Mouse (Mus musculus) lung, embryonic 15.5 days (tissue): ENCODE results near the gene Gm47791. TPM values are rescaled to one million over a fixed set of nuclear protein-coding genes. Genes with fewer than 3 reads are reported as not detected.

Experiments used
- ATAC-seq: fragments of 200-750 bp; cut with Nextera tagmentation; 2 replicates; pipeline ENCODE4 v1.8.0; 2017; ENCODE audit warnings: moderate number of reproducible peaks, borderline replicate concordance; ENCODE audit not compliant: low FRiP score, low TSS enrichment; ENCODE audit errors: extremely low read depth
- H3K27ac ChIP-seq: fragments of 300-500 bp; sonication (generic); 2 replicates; pipeline ENCODE4 v1.5.1; 2015; ENCODE audit warnings: moderate library complexity, mild to moderate bottlenecking, inconsistent platforms
- H3K27me3 ChIP-seq: fragments of 300-500 bp; sonication (generic); 2 replicates; pipeline ENCODE4 v1.6.1; 2015; ENCODE audit warnings: inconsistent platforms
- H3K36me3 ChIP-seq: fragments of 300-500 bp; sonication (generic); 2 replicates; pipeline ENCODE4 v1.6.1; 2015; ENCODE audit warnings: inconsistent platforms
- H3K4me1 ChIP-seq: fragments of 300-500 bp; sonication (generic); 2 replicates; pipeline ENCODE4 v1.6.1; 2015; ENCODE audit warnings: inconsistent platforms
- H3K4me2 ChIP-seq: fragments of 300-500 bp; sonication (generic); 2 replicates; pipeline ENCODE4 v1.6.1; 2015; ENCODE audit warnings: inconsistent platforms, mild to moderate bottlenecking, moderate library complexity
- H3K4me3 ChIP-seq: fragments of 300-500 bp; sonication (generic); 2 replicates; pipeline ENCODE4 v1.5.1; 2015; ENCODE audit warnings: mild to moderate bottlenecking, inconsistent platforms
- H3K9ac ChIP-seq: fragments of 300-500 bp; sonication (generic); 2 replicates; pipeline ENCODE4 v1.6.1; 2015; ENCODE audit warnings: inconsistent platforms
- H3K9me3 ChIP-seq: fragments of 300-500 bp; sonication (generic); 2 replicates; pipeline ENCODE4 v1.6.1; 2016; ENCODE audit warnings: inconsistent platforms
- WGBS: fragments of 180-500 bp; shearing (Covaris S2); methylation state at CpG from one replicate; pipeline ENCODE4 v1.1.7; 2015; 5-methylcytosine and 5-hydroxymethylcytosine counted together
- polyA plus RNA-seq: library from polyadenylated mRNA; unstranded; fragments of >200 nt; fragmentation: Nextera tagmentation; extraction: Ambion mirVana; gene quantifications from 2 replicates; pipeline ENCODE4 v1.2.1, GENCODE M21; 2015

Gm47791 gene
- polyA plus RNA-seq, 1 experiment from 2014 or later: not detected

- 81% methylated on average over 4 of the region's 4 CpGs for WGBS
Observed at GRCm38 (mm10) chr1:82746408-82746807, 24.6 kb downstream of the Gm47791 start.

GRCm38 (mm10) chr1:82743962-82744361 is 27.1 kb downstream of the Gm47791 start:
- Histone ChIP-seq H3K36me3 (peaks cover 30% of the 10 kb centered on the region), H3K27ac (no peak overlapping the region), H3K4me3 (no peak overlapping the region), H3K9ac (no peak overlapping the region), H3K27me3 (no peaks in the 10 kb centered on the region), H3K4me2 (no peak overlapping the region), H3K4me1 (no peaks in the 10 kb centered on the region), H3K9me3 (no peaks in the 10 kb centered on the region)
- no peak for ATAC-seq
- WGBS: 78% methylated on average over 3 of the region's 3 CpGs

More at GRCm38 (mm10) chr1:82746408-82746807, 24.6 kb downstream of the Gm47791 start:
- Histone ChIP-seq H3K27me3 (no peaks in the 10 kb centered on the region), H3K4me1 (no peaks in the 10 kb centered on the region), H3K27ac (no peak overlapping the region), H3K36me3 (peaks cover 25% of the 10 kb centered on the region), H3K9me3 (no peaks in the 10 kb centered on the region), H3K9ac (no peak overlapping the region), H3K4me3 (no peak overlapping the region), H3K4me2 (no peak overlapping the region)
- ATAC-seq: no peak

GRCm38 (mm10) chr1:82741539-82741938 is 29.5 kb downstream of the Gm47791 start:
- H3K4me3 ChIP-seq: no peak overlapping the region
- H3K4me2 ChIP-seq: no peak overlapping the region
- WGBS: 84% methylated on average over 7 of the region's 7 CpGs
- ATAC-seq: no peak
- H3K36me3 ChIP-seq: peaks cover 39% of the 10 kb centered on the region
- no peak overlapping the region for H3K9ac ChIP-seq
- H3K9me3 ChIP-seq: no peaks in the 10 kb centered on the region
- H3K27ac ChIP-seq: no peak overlapping the region
- H3K27me3 ChIP-seq: no peaks in the 10 kb centered on the region
- no peaks in the 10 kb centered on the region for H3K4me1 ChIP-seq

- peaks cover 59% of the 10 kb centered on the region for H3K36me3 ChIP-seq
- no peaks in the 10 kb centered on the region for H3K4me1 ChIP-seq
- WGBS: 75% methylated on average over 1 of the region's 1 CpGs
- no peak overlapping the region for H3K27ac ChIP-seq
- no peak overlapping the region for H3K9ac ChIP-seq
- no peak for ATAC-seq
- H3K27me3 ChIP-seq: no peaks in the 10 kb centered on the region
- H3K4me3 ChIP-seq: no peak overlapping the region
- H3K9me3 ChIP-seq: no peaks in the 10 kb centered on the region
- no peak overlapping the region for H3K4me2 ChIP-seq
Observed at GRCm38 (mm10) chr1:82738066-82738465, 33.0 kb downstream of the Gm47791 start.

- H3K4me1 ChIP-seq: no peaks in the 10 kb centered on the region
- H3K4me2 ChIP-seq: no peak overlapping the region
- H3K9ac ChIP-seq: no peak overlapping the region
- 94% methylated on average over 1 of the region's 1 CpGs for WGBS
- ATAC-seq: no peak
- H3K36me3 ChIP-seq: peaks cover 78% of the 10 kb centered on the region
- no peaks in the 10 kb centered on the region for H3K27me3 ChIP-seq
- no peak overlapping the region for H3K4me3 ChIP-seq
- H3K27ac ChIP-seq: no peak overlapping the region
- no peaks in the 10 kb centered on the region for H3K9me3 ChIP-seq
Observed at GRCm38 (mm10) chr1:82733357-82733756, 37.7 kb downstream of the Gm47791 start.

GRCm38 (mm10) chr1:82726482-82726881 is 44.6 kb downstream of the Gm47791 start:
- H3K9ac ChIP-seq: no peak overlapping the region
- ATAC-seq: no peak
- H3K4me1 ChIP-seq: peaks cover 9% of the 10 kb centered on the region
- no peak overlapping the region for H3K4me3 ChIP-seq
- peaks cover 30% of the 10 kb centered on the region for H3K36me3 ChIP-seq
- H3K27me3 ChIP-seq: peaks cover 6% of the 10 kb centered on the region; the same call in 1 of the 2 replicates
- H3K27ac ChIP-seq: no peak overlapping the region
- H3K4me2 ChIP-seq: peak overlapping the region; percentile 88; the same call in 1 of the 2 replicates
- H3K9me3 ChIP-seq: no peaks in the 10 kb centered on the region
- WGBS: 89% methylated on average over 5 of the region's 5 CpGs

- Histone ChIP-seq H3K27ac (no peak overlapping the region), H3K4me2 (peak overlapping the region; percentile 88), H3K9me3 (no peaks in the 10 kb centered on the region), H3K36me3 (peaks cover 26% of the 10 kb centered on the region), H3K4me3 (peak overlapping the region; percentile 89), H3K9ac (peak overlapping the region; percentile 96), H3K27me3 (peaks cover 6% of the 10 kb centered on the region; the same call in 1 of the 2 replicates), H3K4me1 (peaks cover 9% of the 10 kb centered on the region)
- WGBS: 51% methylated on average over 4 of the region's 4 CpGs
- no peak for ATAC-seq
Observed at GRCm38 (mm10) chr1:82725875-82726185, 45.2 kb downstream of the Gm47791 start.

GRCm38 (mm10) chr1:82725026-82725874 is 45.8 kb downstream of the Gm47791 start:
- peak; percentile 98 for ATAC-seq

GRCm38 (mm10) chr1:82724339-82725025 is 46.6 kb downstream of the Gm47791 start, which contains the start of gene Mff:
Gene Mff, plus strand, starts transcription at chr1:82724890.
- peak within 1 kb of the TSS; percentile 89 for H3K4me3 ChIP-seq
- peaks cover 9% of the 10 kb centered on the region for H3K4me1 ChIP-seq
- H3K27ac ChIP-seq: peak within 1 kb of the TSS; percentile 73; the same call in 1 of the 2 replicates
- peak; percentile 99 for ATAC-seq
- H3K9ac ChIP-seq: peak within 1 kb of the TSS; percentile 96
- peaks cover 6% of the 10 kb centered on the region; the same call in 1 of the 2 replicates for H3K27me3 ChIP-seq
- H3K4me2 ChIP-seq: peak within 1 kb of the TSS; percentile 88
- 9% methylated on average over 38 of the region's 38 CpGs for WGBS
- H3K9me3 ChIP-seq: no peaks in the 10 kb centered on the region
- peaks cover 12% of the 10 kb centered on the region; the same call in 1 of the 2 replicates for H3K36me3 ChIP-seq

More at GRCm38 (mm10) chr1:82725026-82725874, 45.8 kb downstream of the Gm47791 start:
- Histone ChIP-seq H3K9me3 (no peaks in the 10 kb centered on the region), H3K4me2 (peak overlapping the region; percentile 88), H3K27ac (peak overlapping the region; percentile 73; the same call in 1 of the 2 replicates), H3K4me1 (peaks cover 9% of the 10 kb centered on the region), H3K9ac (peak overlapping the region; percentile 96), H3K4me3 (peak overlapping the region; percentile 89), H3K36me3 (peaks cover 20% of the 10 kb centered on the region), H3K27me3 (peaks cover 6% of the 10 kb centered on the region; the same call in 1 of the 2 replicates)
- WGBS: under 1% methylated on average over 37 of the region's 37 CpGs

Other genes starting within 250 kb of the Gm47791 start
- 11.3 and 12.7 TPM in 2 replicates for gene Col4a4, start 184.4 kb downstream of the Gm47791 start, polyA plus RNA-seq
- gene Col4a3, start 184.3 kb downstream of the Gm47791 start, polyA plus RNA-seq: 4.3 and 5.4 TPM in 2 replicates
- gene Mff, start 46.4 kb downstream of the Gm47791 start, polyA plus RNA-seq: 199 and 208 TPM in 2 replicates
- gene Tm4sf20, start 2.8 kb downstream of the Gm47791 start, polyA plus RNA-seq: 0.10 TPM in 2 replicates
- 32.1 and 32.3 TPM in 2 replicates for gene Agfg1, start 68.2 kb upstream of the Gm47791 start, polyA plus RNA-seq
- gene A030005L19Rik, start 142.1 kb upstream of the Gm47791 start, polyA plus RNA-seq: 0.19 TPM in 1 of 2 replicates, not detected in the other
- gene A030014E15Rik, start 153.7 kb upstream of the Gm47791 start, polyA plus RNA-seq: not detected in 2 replicates
- not detected in 2 replicates for gene Gm6217, start 160.2 kb upstream of the Gm47791 start, polyA plus RNA-seq
- not detected in 2 replicates for gene A030003K21Rik, start 172.1 kb upstream of the Gm47791 start, polyA plus RNA-seq
- gene Gm7544, start 184.8 kb upstream of the Gm47791 start, polyA plus RNA-seq: not detected in 2 replicates
- gene Gm47955, start 189.0 kb upstream of the Gm47791 start, polyA plus RNA-seq: not detected in 2 replicates
- gene Gm47959, start 229.3 kb upstream of the Gm47791 start, polyA plus RNA-seq: not detected in 2 replicates